Mouse (Mus musculus) 3T3-L1 (cell line): ENCODE data around the gene 2210408I21Rik.

Experiments
- DNase-seq: peaks from one replicate; pipeline ENCODE4 v3.0.0-alpha.2; 2015; ENCODE audit warnings: low read depth, low spot score

2210408I21Rik gene

GRCm38 (mm10) chr13:77478425-77479119 is 343.2 kb downstream of the 2210408I21Rik start:
- no peak for DNase-seq

GRCm38 (mm10) chr13:77489938-77490651 is 354.8 kb downstream of the 2210408I21Rik start:
- no peak for DNase-seq

- DNase-seq, result no peak
These were observed 378.7 kb downstream of the 2210408I21Rik start for GRCm38 (mm10) chr13:77514046-77514445.

- no peak for DNase-seq
These were observed 393.8 kb downstream of the 2210408I21Rik start for GRCm38 (mm10) chr13:77528960-77529699.

GRCm38 (mm10) chr13:77529760-77530159 is 394.4 kb downstream of the 2210408I21Rik start:
- DNase-seq, result no peak

GRCm38 (mm10) chr13:77537466-77537865 is 402.1 kb downstream of the 2210408I21Rik start:
- no peak for DNase-seq

GRCm38 (mm10) chr13:77547486-77548385 is 412.4 kb downstream of the 2210408I21Rik start:
- no peak for DNase-seq

- DNase-seq, result no peak
These were observed 413.0 kb downstream of the 2210408I21Rik start for GRCm38 (mm10) chr13:77548386-77548695.

- no peak for DNase-seq
These were observed 413.4 kb downstream of the 2210408I21Rik start for GRCm38 (mm10) chr13:77548750-77549149.

- DNase-seq, result no peak
These were observed 458.7 kb downstream of the 2210408I21Rik start for GRCm38 (mm10) chr13:77594011-77594410.

GRCm38 (mm10) chr13:77615346-77615745 is 480.0 kb downstream of the 2210408I21Rik start:
- DNase-seq, result no peak
